Mouse (Mus musculus): Measurements from ENCODE around the gene Ptges3. TPM values are rescaled to one million over a fixed set of nuclear protein-coding genes. Genes with fewer than 3 reads are reported as not detected.

Ptges3 gene
- polyA plus RNA-seq, 2 experiments = 40.1 to 233 TPM

- H3K4me2 ChIP-seq (ENCODE audit: low read depth) = no peak overlapping the region
- no peaks in the 10 kb centered on the region for H3K27me3 ChIP-seq (ENCODE audit: control insufficient read depth, insufficient read depth, low read length)
- H3K27ac ChIP-seq = no peak overlapping the region
- peaks cover 53% of the 10 kb centered on the region for H3K36me3 ChIP-seq (replicated peaks; ENCODE audit: control insufficient read depth, insufficient read depth, low read depth)
- no peak overlapping the region for H3K9ac ChIP-seq (replicated peaks)
- H3K4me3 ChIP-seq (ENCODE audit: insufficient read depth in 1 of 2, low read depth in 2 of 2, low read length in 2 of 2) = no peak overlapping the region
- peaks cover 5% of the 10 kb centered on the region in 2 experiments for H3K4me1 ChIP-seq (replicated peaks; ENCODE audit: control insufficient read depth in 2 of 2, insufficient read depth in 2 of 2, low read length in 1 of 2)
- WGBS (ENCODE audit: insufficient replicate concordance) = 86% methylated on average over 7 of the region's 7 CpGs
- DNase-seq (ENCODE audit: low read depth in 3 of 3, low spot score in 3 of 3) (no peak), ATAC-seq (ENCODE audit: insufficient read depth) (no peak)
- TF ChIP-seq CTCF (IDR thresholded peaks at IDR 0.05; ENCODE audit: low read depth) (no peak), EP300 (IDR thresholded peaks at IDR 0.05; ENCODE audit: low read depth) (no peak)
- H3K9me3 ChIP-seq (ENCODE audit: control insufficient read depth, low read length) = no peaks in the 10 kb centered on the region
Observed at GRCm38 (mm10) chr10:128029931-128030330, 28.8 kb upstream of the Ptges3 start.

DNA sequence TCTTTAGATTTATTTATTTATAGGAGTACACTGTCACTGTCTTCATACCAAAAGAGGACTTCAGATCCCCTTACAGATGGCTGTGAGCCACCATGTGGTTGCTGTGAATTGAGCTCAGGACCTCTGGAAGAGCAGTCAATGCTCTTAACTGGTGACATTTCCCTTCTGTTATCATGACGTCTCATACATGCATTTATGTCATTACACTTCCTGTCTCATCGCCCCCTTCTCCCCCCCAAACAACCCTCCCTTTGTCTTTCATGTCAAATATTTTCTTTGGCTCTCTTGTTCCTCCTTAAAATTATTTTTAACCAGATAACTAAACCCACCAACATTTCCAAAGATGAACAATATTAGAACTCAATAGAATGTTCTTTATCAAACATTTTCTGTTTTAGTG, 27.9 kb upstream of the Ptges3 start:
- no peak overlapping the region for H3K9ac ChIP-seq (replicated peaks)
- H3K9me3 ChIP-seq (ENCODE audit: control insufficient read depth, low read length) = no peaks in the 10 kb centered on the region
- ATAC-seq (ENCODE audit: insufficient read depth) (no peak), DNase-seq (ENCODE audit: low read depth in 3 of 3, low spot score in 3 of 3) (no peak)
- peaks cover 5% of the 10 kb centered on the region in 2 experiments for H3K4me1 ChIP-seq (replicated peaks; ENCODE audit: control insufficient read depth in 2 of 2, insufficient read depth in 2 of 2, low read length in 1 of 2)
- no peak overlapping the region for H3K4me2 ChIP-seq (ENCODE audit: low read depth)
- H3K4me3 ChIP-seq (ENCODE audit: insufficient read depth in 1 of 2, low read depth in 2 of 2, low read length in 2 of 2) = no peak overlapping the region
- no peaks in the 10 kb centered on the region for H3K27me3 ChIP-seq (ENCODE audit: control insufficient read depth, insufficient read depth, low read length)
- H3K27ac ChIP-seq = no peak overlapping the region
- 23% methylated on average over 2 of the region's 2 CpGs for WGBS (ENCODE audit: insufficient replicate concordance)
- TF ChIP-seq CTCF (IDR thresholded peaks at IDR 0.05; ENCODE audit: low read depth) = no peak
- H3K36me3 ChIP-seq (replicated peaks; ENCODE audit: control insufficient read depth, insufficient read depth, low read depth) = peaks cover 44% of the 10 kb centered on the region

GRCm38 (mm10) chr10:128036746-128037425, 21.9 kb upstream of the Ptges3 start:
- Histone ChIP-seq H3K27ac (peak overlapping the region; percentile 63), H3K9ac (replicated peaks) (peak overlapping the region; percentile 96), H3K4me2 (ENCODE audit: low read depth) (peak overlapping the region; percentile 96), H3K4me3 (ENCODE audit: insufficient read depth in 1 of 2, low read depth in 2 of 2, low read length in 2 of 2) (peak overlapping the region; percentile 88 to 95), H3K36me3 (replicated peaks; ENCODE audit: control insufficient read depth, insufficient read depth, low read depth) (peaks cover 42% of the 10 kb centered on the region), H3K9me3 (ENCODE audit: control insufficient read depth, low read length) (no peaks in the 10 kb centered on the region), H3K4me1 (replicated peaks; ENCODE audit: control insufficient read depth in 2 of 2, insufficient read depth in 2 of 2, low read length in 1 of 2) (peaks cover 34 to 35% of the 10 kb centered on the region in 2 experiments), H3K27me3 (ENCODE audit: control insufficient read depth, insufficient read depth, low read length) (no peaks in the 10 kb centered on the region)
- ATAC-seq (ENCODE audit: insufficient read depth) = peak; percentile 18
- WGBS (ENCODE audit: insufficient replicate concordance) = under 1% methylated on average over 10 of the region's 10 CpGs
- TF ChIP-seq CTCF (IDR thresholded peaks at IDR 0.05; ENCODE audit: low read depth) = no peak
- no peak for TF ChIP-seq EP300 (IDR thresholded peaks at IDR 0.05; ENCODE audit: low read depth)
- DNase-seq (ENCODE audit: low read depth in 3 of 3, low spot score in 3 of 3) = peak in 2 of 3 experiments; percentile 43 to 53

GRCm38 (mm10) chr10:128037921-128038320, 20.8 kb upstream of the Ptges3 start:
- Histone ChIP-seq H3K9ac (replicated peaks) (peak overlapping the region; percentile 24; the same call in 1 of the 2 replicates), H3K4me1 (replicated peaks; ENCODE audit: control insufficient read depth in 2 of 2, insufficient read depth in 2 of 2, low read length in 1 of 2) (peaks cover 34 to 35% of the 10 kb centered on the region in 2 experiments), H3K27ac (no peak overlapping the region), H3K36me3 (replicated peaks; ENCODE audit: control insufficient read depth, insufficient read depth, low read depth) (peaks cover 47% of the 10 kb centered on the region), H3K4me2 (ENCODE audit: low read depth) (peak overlapping the region; percentile 96), H3K9me3 (ENCODE audit: control insufficient read depth, low read length) (no peaks in the 10 kb centered on the region), H3K27me3 (ENCODE audit: control insufficient read depth, insufficient read depth, low read length) (no peaks in the 10 kb centered on the region), H3K4me3 (ENCODE audit: insufficient read depth in 1 of 2, low read depth in 2 of 2, low read length in 2 of 2) (peak overlapping the region; percentile 16 to 33; a peak in 3 of 4 replicates)
- ATAC-seq (ENCODE audit: insufficient read depth) = no peak
- WGBS (ENCODE audit: insufficient replicate concordance) = 65% methylated on average over 3 of the region's 3 CpGs
- TF ChIP-seq EP300 (IDR thresholded peaks at IDR 0.05; ENCODE audit: low read depth) = no peak
- no peak for DNase-seq (ENCODE audit: low read depth in 3 of 3, low spot score in 3 of 3)

DNA sequence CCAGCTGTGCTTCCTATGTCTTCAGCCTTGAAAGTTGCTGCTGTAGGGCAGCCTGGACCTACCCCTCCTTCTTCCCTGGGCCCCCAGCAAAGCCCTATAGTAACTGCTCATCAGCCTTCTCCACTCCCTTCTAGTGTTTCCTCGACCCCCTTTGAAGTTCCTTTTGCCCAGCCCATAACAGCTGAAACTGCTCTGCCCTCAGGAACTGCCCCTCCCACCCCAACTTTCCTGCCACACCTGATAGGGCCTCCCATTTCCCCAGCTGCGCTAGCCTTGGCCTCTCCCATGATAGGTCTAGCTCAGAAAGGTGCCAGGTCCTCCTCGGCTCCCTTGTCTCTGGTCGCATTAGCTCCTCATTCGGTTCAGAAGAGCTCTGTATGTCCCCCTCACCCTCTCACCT, 19.6 kb upstream of the Ptges3 start:
- peak; percentile 50 for ATAC-seq (ENCODE audit: insufficient read depth)
- peak overlapping the region; percentile 96 for H3K4me2 ChIP-seq (ENCODE audit: low read depth)
- no peaks in the 10 kb centered on the region for H3K27me3 ChIP-seq (ENCODE audit: control insufficient read depth, insufficient read depth, low read length)
- 20% methylated on average over 5 of the region's 5 CpGs for WGBS (ENCODE audit: insufficient replicate concordance)
- peak overlapping the region; percentile 57 for H3K27ac ChIP-seq
- DNase-seq (ENCODE audit: low read depth in 3 of 3, low spot score in 3 of 3) = peak in 1 of 3 experiments; percentile 40
- peak overlapping the region; percentile 25 for H3K9ac ChIP-seq (replicated peaks)
- TF ChIP-seq EP300 (IDR thresholded peaks at IDR 0.05; ENCODE audit: low read depth) (no peak), CTCF (IDR thresholded peaks at IDR 0.05; ENCODE audit: low read depth) (no peak)
- H3K36me3 ChIP-seq (replicated peaks; ENCODE audit: control insufficient read depth, insufficient read depth, low read depth) = peaks cover 59% of the 10 kb centered on the region
- H3K9me3 ChIP-seq (ENCODE audit: control insufficient read depth, low read length) = no peaks in the 10 kb centered on the region
- H3K4me1 ChIP-seq (replicated peaks; ENCODE audit: control insufficient read depth in 2 of 2, insufficient read depth in 2 of 2, low read length in 1 of 2) = peaks cover 34 to 35% of the 10 kb centered on the region in 2 experiments
- H3K4me3 ChIP-seq (ENCODE audit: insufficient read depth in 1 of 2, low read depth in 2 of 2, low read length in 2 of 2) = peak overlapping the region in 1 of 2 experiments; percentile 33; a peak in 2 of 4 replicates

Measured in liver, embryonic 14.5 days (tissue).